Mouse (Mus musculus): ENCODE measurements around the gene Smpdl3b. TPM values are rescaled to one million over a fixed set of nuclear protein-coding genes. Genes with fewer than 3 reads are reported as not detected.

Smpdl3b gene
- total RNA-seq, 4 experiments from 2014 or later, result 3.4 to 4.6 (median 4.0) TPM

- no peak for DNase-seq (ENCODE audit: low spot score in 2 of 2)
Observed at GRCm38 (mm10) chr4:132735389-132735788, 21.7 kb downstream of the Smpdl3b start.

GRCm38 (mm10) chr4:132734766-132735165 lies 22.3 kb downstream of the Smpdl3b start:
- DNase-seq (ENCODE audit: low spot score in 2 of 2), result no peak

GRCm38 (mm10) chr4:132733071-132733770 lies 23.8 kb downstream of the Smpdl3b start:
- DNase-seq (ENCODE audit: low spot score in 2 of 2), result no peak

DNA sequence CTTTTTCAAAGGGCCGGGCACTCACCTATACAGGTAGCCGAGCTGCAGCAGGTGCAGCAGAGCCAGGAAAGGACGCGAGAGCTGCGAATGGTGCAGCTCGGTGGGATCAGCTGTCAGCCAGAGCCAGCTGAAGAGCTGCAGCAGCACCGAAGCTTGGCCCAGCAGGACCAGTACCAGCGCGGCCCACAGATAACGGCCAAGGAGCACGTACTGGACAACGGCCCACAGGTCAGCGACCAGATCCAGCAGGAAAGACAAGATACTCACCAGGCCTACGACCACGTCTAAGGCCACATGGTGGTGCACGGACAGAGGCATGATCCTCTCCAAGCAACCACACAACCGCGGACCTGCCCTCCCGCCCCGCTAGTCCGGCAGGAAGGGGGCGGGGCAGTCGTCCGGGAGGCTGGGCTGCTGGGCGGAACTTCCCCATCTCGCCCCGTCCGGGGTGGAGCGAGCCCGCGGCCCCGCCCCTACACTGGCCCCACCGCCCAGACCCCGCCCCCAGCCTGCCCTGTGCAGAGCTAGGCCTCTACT lies 24.8 kb downstream of the Smpdl3b start, which contains the start of gene Xkr8:
TSS of gene Xkr8 (minus strand) at position 399 of the 537 bp plus-strand sequence.
- DNase-seq (ENCODE audit: low spot score in 2 of 2), result peak; percentile 44 to 49

GRCm38 (mm10) chr4:132731616-132732015 lies 25.4 kb downstream of the Smpdl3b start:
- DNase-seq (ENCODE audit: low spot score in 2 of 2), result no peak

- no peak for DNase-seq (ENCODE audit: low spot score in 2 of 2)
Observed at GRCm38 (mm10) chr4:132728233-132728632, 28.8 kb downstream of the Smpdl3b start.

GRCm38 (mm10) chr4:132718251-132718650 lies 38.8 kb downstream of the Smpdl3b start:
- no peak for DNase-seq (ENCODE audit: low spot score in 2 of 2)

DNA sequence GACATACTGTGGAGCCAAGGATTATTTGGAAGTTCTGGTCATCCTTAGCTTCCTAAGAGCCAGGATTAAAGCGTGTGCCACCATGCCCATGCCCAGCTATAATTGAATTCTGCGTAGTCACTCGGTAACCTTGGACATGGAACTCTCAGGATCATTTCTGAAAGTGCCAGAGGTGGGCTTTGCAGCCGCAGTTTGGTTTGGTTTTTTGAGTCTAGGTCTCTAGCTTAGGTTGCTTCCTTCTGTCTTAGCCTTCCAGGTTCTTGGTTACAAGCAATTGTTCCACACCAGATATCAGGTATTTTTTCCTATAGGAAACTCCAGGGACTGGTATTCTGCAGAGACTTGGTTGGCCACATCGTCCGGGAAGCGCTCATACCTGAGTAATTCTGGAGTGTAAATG lies 43.9 kb downstream of the Smpdl3b start:
- DNase-seq (ENCODE audit: low spot score in 2 of 2), result no peak

DNA sequence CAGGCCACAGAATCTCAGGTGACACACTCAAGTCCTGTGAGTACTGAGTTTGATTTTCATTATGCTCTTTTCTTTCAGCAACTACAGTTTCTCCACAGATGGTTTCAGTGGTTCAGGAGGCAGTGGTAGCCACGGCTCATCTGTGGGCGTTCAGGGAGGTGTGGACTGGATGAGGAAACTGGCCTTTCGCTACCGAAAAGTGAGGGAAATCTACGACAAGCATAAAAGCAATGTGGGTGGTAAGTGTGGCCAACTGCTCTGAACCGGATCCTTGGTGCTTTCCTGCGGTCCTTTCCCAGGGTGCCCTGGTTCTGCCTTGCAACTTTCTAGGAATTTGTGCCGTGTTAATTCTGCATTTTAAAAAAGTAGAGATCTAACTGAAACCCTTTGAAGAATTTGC lies 50.2 kb downstream of the Smpdl3b start:
- no peak for DNase-seq (ENCODE audit: low spot score in 2 of 2)

- no peak for DNase-seq (ENCODE audit: low spot score in 2 of 2)
Observed at GRCm38 (mm10) chr4:132702076-132702475, 55.0 kb downstream of the Smpdl3b start.

DNA sequence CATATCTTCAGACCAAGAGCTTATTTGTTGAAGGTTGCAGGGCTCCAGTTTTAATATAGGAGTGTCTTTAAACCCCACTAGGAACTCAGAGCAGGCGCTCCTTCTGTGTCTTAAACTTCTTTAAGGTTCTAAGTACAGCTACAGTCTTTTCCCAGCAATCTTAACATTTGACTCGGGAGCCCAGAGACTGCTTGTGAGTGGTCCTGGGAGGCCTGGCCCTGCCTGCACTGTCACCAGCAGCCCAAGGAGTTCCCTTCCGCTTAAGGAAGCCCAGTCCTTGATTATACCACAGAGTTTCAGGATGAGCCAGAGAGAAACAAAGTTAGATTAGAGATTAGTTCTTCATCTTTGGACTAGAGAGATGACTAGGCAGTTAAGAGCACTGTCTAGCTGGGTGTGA lies 63.7 kb downstream of the Smpdl3b start:
- no peak for DNase-seq (ENCODE audit: low spot score in 2 of 2)

DNA sequence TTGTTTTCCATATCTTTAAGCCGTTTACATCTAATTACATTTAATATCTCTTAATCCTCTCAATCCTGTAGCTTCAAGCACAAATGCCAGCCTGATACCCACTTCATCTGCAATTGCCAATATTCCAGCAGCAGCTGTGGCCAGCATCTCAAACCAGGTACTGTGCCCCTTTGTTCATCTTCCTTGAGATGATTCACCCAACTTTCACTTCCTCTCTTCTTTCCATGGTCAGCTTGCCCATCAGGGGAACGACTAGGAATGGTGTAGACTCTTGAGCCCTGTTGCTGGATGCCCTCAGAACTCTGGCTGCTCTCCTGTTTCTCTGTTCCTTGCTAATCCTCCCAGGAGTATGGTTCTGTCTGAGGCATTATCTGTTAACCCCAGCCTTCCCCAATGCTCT lies 67.4 kb downstream of the Smpdl3b start:
- no peak for DNase-seq (ENCODE audit: low spot score in 2 of 2)

Other genes starting within 250 kb of the Smpdl3b start
- 10 to 100 TPM; 13.1 to 14.5 (median 14.4) TPM for gene Sesn2, start 246.8 kb downstream of the Smpdl3b start, total RNA-seq (2022)
- gene Atpif1, start 223.6 kb downstream of the Smpdl3b start, total RNA-seq (2022), result 100 to 1,000 TPM; 313 to 407 (median 357) TPM
- gene Dnajc8, start 221.7 kb downstream of the Smpdl3b start, total RNA-seq (2022), result 100 to 1,000 TPM in 2 of 4 experiments, 10 to 100 TPM in 2; 88.8 to 104 (median 94.6) TPM
- gene Ptafr, start 193.2 kb downstream of the Smpdl3b start, total RNA-seq (2022), result 1 to 10 TPM; 1.1 to 3.8 (median 2.5) TPM
- gene Eya3, start 118.3 kb downstream of the Smpdl3b start, total RNA-seq (2022), result 10 to 100 TPM; 28.7 to 31.1 (median 29.0) TPM
- gene Xkr8, start 24.7 kb downstream of the Smpdl3b start, total RNA-seq (2022), result 1 to 10 TPM; 2.9 to 4.5 (median 3.6) TPM
- 10 to 100 TPM; 13.3 to 15.7 (median 15.1) TPM for gene Rpa2, start 11.1 kb upstream of the Smpdl3b start, total RNA-seq (2022)
- 1 to 10 TPM in 2 of 4 experiments, under 1 TPM in 2; 0.62 to 3.9 (median 1.6) TPM for gene Themis2, start 39.1 kb upstream of the Smpdl3b start, total RNA-seq (2022)
- gene Ppp1r8, start 85.9 kb upstream of the Smpdl3b start, total RNA-seq (2022), result 10 to 100 TPM; 37.9 to 43.2 (median 40.3) TPM
- gene Stx12, start 127.3 kb upstream of the Smpdl3b start, total RNA-seq (2022), result 100 to 1,000 TPM in 2 of 4 experiments, 10 to 100 TPM in 2; 97.1 to 116 (median 106) TPM
- gene Fam76a, start 165.3 kb upstream of the Smpdl3b start, total RNA-seq (2022), result 10 to 100 TPM; 47.4 to 67.7 (median 53.2) TPM
- 1 to 10 TPM in 2 of 4 experiments, under 1 TPM in 1, not detected in 1; 0.19 to 3.9 (median 3.4) TPM for gene Fgr, start 216.8 kb upstream of the Smpdl3b start, total RNA-seq (2022)

Measured in layer of hippocampus, adult 8-10 months (tissue).